Mouse (Mus musculus) yolk sac, embryonic 10.5 days (tissue): ENCODE measurements around the gene Calcb.
"Not testable (repeated sequence)": the region's sequence is repeated elsewhere in the genome, so short reads cannot be mapped to it uniquely, and the experiment has no call there.

Experiments used
- DNase-seq: peaks from one replicate; pipeline ENCODE4 v3.0.0-alpha.2; 2017; ENCODE audit warnings: low spot score

Calcb gene

GRCm38 (mm10) chr7:114718300-114718699 lies at the start of gene Calcb:
Gene Calcb (plus strand): TSS chr7:114718643.
- no peak for DNase-seq

- no peak for DNase-seq
Measured at GRCm38 (mm10) chr7:114671405-114671804, 47.0 kb upstream of the Calcb start.

GRCm38 (mm10) chr7:114672697-114673096 lies 45.7 kb upstream of the Calcb start:
- no peak for DNase-seq

- no peak for DNase-seq
Measured at GRCm38 (mm10) chr7:114692339-114692738, 26.1 kb upstream of the Calcb start.

GRCm38 (mm10) chr7:114700871-114701270 lies 17.6 kb upstream of the Calcb start:
- DNase-seq: no peak

- no peak for DNase-seq
Measured at GRCm38 (mm10) chr7:114706716-114707115, 11.7 kb upstream of the Calcb start.

- no peak for DNase-seq
Measured at GRCm38 (mm10) chr7:114707398-114707797, 11.0 kb upstream of the Calcb start.

GRCm38 (mm10) chr7:114710419-114710818 lies 8.0 kb upstream of the Calcb start:
- DNase-seq: no peak

- DNase-seq: no peak
Measured at GRCm38 (mm10) chr7:114712523-114712922, 5.9 kb upstream of the Calcb start.

- no peak for DNase-seq
Measured at GRCm38 (mm10) chr7:114719381-114720131, 1.1 kb downstream of the Calcb start.

GRCm38 (mm10) chr7:114729696-114730095 lies 11.3 kb downstream of the Calcb start:
- not testable (repeated sequence) for DNase-seq

GRCm38 (mm10) chr7:114731175-114731574 lies 12.7 kb downstream of the Calcb start:
- no peak for DNase-seq

- DNase-seq: not testable (repeated sequence)
Measured at GRCm38 (mm10) chr7:114731700-114732099, 13.3 kb downstream of the Calcb start.

- DNase-seq: no peak
Measured at GRCm38 (mm10) chr7:114736256-114736655, 17.8 kb downstream of the Calcb start.

GRCm38 (mm10) chr7:114738166-114738565 lies 19.7 kb downstream of the Calcb start:
- DNase-seq: no peak

GRCm38 (mm10) chr7:114740360-114741165 lies 22.1 kb downstream of the Calcb start:
- DNase-seq: no peak

- no peak for DNase-seq
Measured at GRCm38 (mm10) chr7:114743022-114743780, 24.8 kb downstream of the Calcb start, which contains the start of gene Insc. Gene Insc (plus strand): TSS chr7:114743694.

GRCm38 (mm10) chr7:114744639-114745245 lies 26.3 kb downstream of the Calcb start:
- DNase-seq: no peak

GRCm38 (mm10) chr7:114745481-114746271 lies 27.2 kb downstream of the Calcb start:
- DNase-seq: peak; percentile 3

- DNase-seq: no peak
Measured at GRCm38 (mm10) chr7:114747596-114747995, 29.2 kb downstream of the Calcb start.

- DNase-seq: no peak
Measured at GRCm38 (mm10) chr7:114748239-114748638, 29.8 kb downstream of the Calcb start.
